Mouse (Mus musculus) layer of hippocampus, adult 11-12 months (tissue): Measurements from ENCODE around the gene Raver1.

Experiments used
- DNase-seq: peaks from one replicate; pipeline ENCODE4 v3.0.0; 2022; ENCODE audit warnings: low spot score

Gene Raver1

DNA sequence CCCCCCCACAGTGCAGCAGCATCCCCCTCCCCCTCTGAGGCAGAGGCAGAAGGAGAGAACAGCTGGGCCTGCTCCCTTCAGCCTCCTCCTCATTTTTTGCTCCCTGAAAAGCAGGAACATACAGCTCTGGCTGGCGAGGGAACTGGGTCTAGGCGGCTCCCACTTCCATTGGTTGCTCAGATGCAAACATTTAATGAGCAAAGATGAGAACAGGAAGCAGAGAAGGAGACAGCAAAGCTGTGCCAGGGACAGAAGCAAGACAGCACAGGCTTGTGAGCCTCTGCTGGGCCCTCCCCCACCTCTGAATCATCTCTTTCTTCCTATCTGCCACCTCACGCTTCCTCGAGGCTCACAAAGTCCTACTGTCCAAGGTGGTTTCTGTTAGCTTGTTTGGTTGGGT, 50.5 kb downstream of the Raver1 start:
- DNase-seq, result peak; percentile 81

DNA sequence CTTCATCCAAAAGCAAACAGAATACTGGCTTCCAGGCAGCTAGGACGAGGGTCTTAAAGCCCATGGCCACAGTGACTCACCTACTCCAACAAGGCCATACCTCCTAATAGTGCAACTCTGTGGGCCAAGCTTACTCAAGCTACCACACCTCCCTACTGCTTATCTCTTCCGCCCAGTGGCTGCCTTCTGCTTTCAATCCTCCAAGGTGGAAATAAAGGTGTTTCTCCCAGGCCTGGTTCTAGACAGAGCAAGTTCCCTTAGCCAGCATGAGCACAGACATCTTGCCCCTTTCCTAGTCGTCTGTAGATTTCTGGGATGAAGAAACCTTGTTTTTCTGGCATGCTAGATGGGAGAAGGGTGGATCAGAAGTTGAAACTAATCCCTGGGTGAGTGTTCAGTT, 52.0 kb downstream of the Raver1 start:
- DNase-seq, result no peak

DNA sequence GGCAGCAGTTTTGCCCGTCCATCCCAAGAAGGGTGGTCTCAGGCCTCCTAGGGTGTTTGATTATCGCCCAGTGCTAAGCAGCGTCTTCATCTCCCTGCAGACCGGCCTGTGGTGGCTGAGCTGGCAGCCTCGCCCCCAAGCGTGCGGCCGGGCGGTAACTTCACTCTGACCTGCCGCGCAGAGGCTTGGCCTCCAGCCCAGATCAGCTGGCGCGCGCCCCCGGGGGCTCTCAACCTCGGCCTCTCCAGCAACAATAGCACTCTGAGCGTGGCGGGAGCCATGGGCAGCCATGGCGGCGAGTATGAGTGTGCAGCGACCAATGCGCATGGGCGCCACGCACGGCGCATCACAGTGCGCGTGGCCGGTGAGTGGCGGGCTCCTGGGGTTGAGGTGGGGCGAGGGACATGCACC, 54.3 kb downstream of the Raver1 start:
- peak; percentile 41 for DNase-seq

DNA sequence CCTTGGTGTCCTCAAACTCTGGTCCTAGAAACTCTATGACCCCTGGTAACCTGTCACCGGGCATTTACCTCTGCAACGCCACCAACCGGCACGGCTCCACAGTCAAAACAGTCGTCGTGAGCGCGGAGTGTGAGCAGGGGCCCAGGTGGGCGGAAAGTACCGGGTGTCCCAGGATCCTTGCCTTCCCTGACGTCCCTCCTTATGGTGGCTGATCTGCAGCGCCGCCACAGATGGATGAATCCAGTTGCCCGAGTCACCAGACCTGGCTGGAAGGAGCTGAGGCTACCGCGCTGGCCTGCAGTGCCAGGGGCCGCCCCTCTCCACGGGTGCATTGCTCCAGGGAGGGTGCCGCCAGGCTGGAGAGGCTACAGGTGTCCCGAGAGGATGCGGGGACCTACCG, 55.1 kb downstream of the Raver1 start:
- DNase-seq, result peak; percentile 42

GRCm38 (mm10) chr9:21036161-21036560, 55.6 kb downstream of the Raver1 start:
- DNase-seq, result no peak

DNA sequence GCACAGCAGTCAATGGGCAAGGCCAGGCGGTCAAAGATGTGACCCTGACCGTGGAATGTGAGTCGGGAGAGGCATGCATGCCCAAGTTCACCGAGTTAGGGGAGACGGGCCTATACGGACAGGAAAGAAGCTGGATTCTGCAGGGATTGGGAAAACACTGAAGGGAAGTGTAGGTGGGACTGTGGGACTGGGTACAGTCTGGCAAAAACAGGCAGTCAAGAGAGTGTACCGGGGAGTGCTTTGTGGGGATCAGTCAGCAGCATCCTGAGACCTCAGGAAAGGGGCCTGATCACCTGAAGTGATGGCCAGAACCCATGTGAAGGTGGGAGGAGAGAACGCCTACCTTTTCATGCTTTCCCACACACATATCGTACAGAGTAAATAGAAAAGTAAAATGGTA, 56.2 kb downstream of the Raver1 start:
- DNase-seq, result no peak

GRCm38 (mm10) chr9:21034481-21035085, 57.2 kb downstream of the Raver1 start:
- no peak for DNase-seq

DNA sequence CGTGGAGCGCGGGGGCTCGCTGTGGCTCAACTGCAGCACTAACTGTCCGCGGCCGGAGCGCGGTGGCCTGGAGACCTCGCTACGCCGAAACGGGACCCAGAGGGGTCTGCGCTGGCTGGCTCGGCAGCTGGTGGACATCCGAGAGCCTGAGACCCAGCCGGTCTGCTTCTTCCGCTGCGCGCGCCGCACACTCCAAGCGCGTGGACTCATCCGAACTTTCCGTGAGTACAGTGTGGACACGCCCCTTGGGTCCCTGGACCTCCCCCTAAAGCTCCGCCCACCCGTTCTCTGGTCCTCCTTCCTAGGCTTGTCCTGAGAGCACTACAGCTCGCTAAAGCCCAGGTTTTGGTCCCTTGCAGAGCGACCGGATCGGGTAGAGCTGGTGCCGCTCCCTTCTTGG, 58.7 kb downstream of the Raver1 start:
- DNase-seq, result peak; percentile 82

- DNase-seq, result no peak
These were observed 59.3 kb downstream of the Raver1 start for GRCm38 (mm10) chr9:21032491-21032890.

DNA sequence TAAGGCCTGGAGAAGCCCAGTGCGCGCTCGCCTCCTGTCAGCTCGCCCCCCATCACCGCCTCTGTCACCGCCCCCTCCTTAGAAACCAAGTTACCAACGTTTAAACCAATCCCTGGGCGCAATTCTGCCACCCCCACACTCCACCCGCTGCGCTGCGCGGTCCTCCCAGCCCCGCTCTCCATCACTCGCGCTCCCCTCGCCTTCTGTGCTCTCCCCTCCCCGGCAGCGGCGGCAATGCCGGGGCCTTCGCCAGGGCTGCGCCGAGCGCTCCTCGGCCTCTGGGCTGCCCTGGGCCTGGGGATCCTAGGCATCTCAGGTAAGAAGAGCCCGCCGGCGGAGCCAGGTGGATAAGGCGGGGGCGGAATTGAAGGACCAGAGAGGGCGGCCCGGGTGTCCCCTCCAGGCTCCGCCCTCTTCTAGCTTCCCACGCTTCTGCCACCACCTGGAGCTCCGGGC, 59.9 kb downstream of the Raver1 start, which contains the start of gene Icam5:
Icam5 (plus strand) TSS at position 178 of the 456 bp plus-strand sequence.
- DNase-seq, result peak; percentile 86

DNA sequence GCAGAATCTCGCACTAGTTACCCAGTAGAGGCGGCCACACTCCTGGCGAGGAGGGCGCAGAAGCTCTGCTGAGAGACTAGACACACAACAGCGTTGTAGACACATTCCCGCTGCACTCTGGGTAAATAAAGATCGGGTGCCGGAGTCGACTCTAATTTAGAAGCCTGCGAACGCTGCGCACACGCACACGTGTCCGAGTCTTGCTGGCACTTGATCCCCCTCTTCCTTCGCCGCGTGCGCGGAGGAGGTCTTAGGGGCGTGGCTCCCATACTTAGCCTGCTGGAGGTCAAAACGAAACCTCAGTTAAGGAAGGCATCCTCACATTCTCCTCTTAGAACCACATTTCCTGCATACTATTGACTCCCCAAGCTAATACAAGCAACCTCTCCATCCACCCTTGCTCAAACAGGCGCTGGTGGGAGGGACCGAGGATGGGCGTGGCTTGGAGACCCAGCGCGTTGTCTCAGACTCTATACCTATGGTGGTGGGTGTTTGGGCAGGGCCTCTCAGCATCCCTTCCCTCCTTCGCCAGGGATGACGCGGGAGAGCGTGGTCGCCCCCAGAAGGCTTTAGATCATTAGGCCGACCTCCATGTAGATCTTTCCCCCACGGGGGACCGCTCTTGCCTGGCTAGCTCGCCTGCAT, 60.4 kb downstream of the Raver1 start:
- DNase-seq, result peak; percentile 75

- peak; percentile 92 for DNase-seq
These were observed 61.0 kb downstream of the Raver1 start for GRCm38 (mm10) chr9:21030781-21031250.

- no peak for DNase-seq
These were observed 61.7 kb downstream of the Raver1 start for GRCm38 (mm10) chr9:21030055-21030600.

DNA sequence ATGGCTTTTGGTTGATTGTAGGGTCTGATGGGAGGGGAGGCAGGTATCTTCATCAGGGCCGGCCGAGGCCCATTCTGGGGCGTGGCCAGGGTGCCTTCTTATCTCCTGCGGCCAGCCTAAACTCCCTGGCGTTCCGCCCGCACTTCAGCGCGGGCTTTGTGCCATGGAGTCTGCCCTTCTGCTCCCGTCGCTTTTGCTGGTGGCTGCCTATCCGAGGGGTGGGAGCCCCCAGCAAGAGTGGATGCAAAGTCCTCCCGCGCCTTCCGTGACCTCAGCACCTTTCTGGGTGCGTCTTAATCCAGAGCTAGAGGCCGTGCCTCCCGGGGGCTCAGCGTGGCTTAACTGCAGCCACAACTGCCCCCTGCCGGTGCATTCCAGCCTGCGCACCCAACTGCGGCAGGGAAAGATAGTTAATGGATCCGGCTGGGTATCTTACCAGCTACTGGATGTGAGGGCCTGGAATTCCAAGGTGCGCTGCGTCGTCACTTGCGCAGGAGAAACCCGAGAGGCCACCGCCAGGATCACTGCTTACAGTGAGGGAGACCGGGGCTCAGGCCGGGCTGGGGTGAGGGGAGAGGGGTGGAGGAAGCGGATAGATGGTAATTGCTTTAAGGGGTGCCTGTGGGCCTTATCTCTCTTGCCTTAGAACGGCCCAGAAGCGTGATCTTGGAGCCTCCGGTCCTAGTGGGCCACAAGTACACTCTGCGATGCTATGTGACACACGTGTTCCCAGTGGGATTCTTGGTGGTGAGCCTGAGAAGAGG, 62.3 kb downstream of the Raver1 start, which contains the start of gene Icam4:
Icam4 (plus strand) TSS at position 83 of the 764 bp plus-strand sequence.
- peak; percentile 84 for DNase-seq

- DNase-seq, result no peak
These were observed 63.2 kb downstream of the Raver1 start for GRCm38 (mm10) chr9:21028560-21029110.

DNA sequence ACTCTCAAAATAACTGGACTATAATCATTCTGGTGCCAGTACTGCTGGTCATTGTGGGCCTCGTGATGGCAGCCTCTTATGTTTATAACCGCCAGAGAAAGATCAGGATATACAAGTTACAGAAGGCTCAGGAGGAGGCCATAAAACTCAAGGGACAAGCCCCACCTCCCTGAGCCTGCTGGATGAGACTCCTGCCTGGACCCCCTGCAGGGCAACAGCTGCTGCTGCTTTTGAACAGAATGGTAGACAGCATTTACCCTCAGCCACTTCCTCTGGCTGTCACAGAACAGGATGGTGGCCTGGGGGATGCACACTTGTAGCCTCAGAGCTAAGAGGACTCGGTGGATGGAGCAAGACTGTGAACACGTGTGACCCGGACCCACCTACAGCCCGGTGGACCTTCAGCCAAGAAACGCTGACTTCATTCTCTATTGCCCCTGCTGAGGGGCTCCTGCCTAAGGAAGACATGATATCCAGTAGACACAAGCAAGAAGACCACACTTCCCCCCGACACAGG, 64.0 kb downstream of the Raver1 start:
- DNase-seq, result no peak

DNA sequence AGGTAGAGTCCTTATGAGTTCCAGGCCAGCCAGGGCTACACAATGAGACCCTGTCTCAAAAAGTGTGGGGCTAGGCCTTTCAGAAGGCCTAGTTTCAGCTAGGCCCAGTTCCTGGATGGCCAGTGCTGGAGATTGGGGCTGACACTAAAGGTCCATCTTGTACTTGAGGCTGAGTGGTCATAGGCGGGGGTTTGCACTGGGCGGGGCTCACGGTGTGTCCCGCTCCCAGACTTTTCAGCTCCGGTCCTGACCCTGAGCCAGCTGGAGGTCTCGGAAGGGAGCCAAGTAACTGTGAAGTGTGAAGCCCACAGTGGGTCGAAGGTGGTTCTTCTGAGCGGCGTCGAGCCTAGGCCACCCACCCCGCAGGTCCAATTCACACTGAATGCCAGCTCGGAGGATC, 65.0 kb downstream of the Raver1 start:
- DNase-seq, result no peak

DNA sequence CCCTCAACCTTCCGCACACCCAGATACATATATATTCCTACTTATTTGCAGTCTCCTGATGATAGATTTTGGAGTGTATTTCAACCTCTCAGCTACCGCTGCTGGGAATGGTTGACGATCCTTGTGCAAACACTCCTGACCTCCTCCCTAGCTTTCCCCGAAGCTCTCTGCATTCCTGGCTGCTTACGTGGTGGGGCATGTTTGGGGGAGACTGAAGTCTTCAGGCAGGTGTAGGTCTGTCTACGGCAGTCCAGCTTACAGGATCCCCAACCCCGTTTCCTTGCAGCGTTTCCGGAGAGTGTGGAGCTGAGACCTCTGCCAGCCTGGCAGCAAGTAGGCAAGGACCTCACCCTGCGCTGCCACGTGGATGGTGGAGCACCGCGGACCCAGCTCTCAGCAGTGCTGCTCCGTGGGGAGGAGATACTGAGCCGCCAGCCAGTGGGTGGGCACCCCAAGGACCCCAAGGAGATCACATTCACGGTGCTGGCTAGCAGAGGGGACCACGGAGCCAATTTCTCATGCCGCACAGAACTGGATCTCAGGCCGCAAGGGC, 66.5 kb downstream of the Raver1 start:
- DNase-seq, result no peak
